Mouse (Mus musculus): ENCODE results near the gene Oaz3.

Oaz3 gene

DNA sequence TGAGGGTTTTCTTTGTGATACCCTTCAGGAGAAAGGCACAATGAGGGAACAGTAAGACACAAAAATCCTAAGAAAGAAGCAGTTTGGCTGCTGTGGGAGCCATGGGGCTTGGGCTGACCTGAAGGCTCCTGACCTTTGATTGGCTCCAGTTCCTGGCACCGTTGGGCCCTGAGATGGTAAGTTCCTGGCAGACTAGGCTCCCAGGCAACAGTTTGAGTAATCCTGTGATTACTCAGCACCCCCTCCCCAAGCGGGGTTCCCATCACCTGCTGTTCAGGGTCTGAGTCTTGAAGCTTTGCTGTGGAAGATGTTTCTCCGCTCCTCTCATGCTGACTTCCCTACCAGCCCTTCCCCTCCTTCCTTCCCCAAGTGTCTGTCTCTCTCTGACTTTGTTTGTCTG is 60.2 kb downstream of the Oaz3 start:
- DNase-seq = no peak

All from lung, postnatal 4 days (tissue).